Mouse (Mus musculus) bone marrow macrophage, adult 2 months (primary cell): Measurements from ENCODE around the gene Hnrnpa1. TPM values are rescaled to one million over a fixed set of nuclear protein-coding genes. Genes with fewer than 3 reads are reported as not detected.

Experiments used
- H3K27ac ChIP-seq: 2 replicates; pipeline ENCODE4 v1.5.1; 2012; ENCODE audit warnings: low read depth, low read length; ENCODE audit not compliant: insufficient read depth
- H3K4me1 ChIP-seq: 2 replicates; pipeline ENCODE4 v1.6.1; 2012; ENCODE audit warnings: low read length; ENCODE audit not compliant: control insufficient read depth, insufficient read depth
- H3K4me3 ChIP-seq: 2 replicates; pipeline ENCODE4 v1.5.1; 2012; ENCODE audit warnings: mild to moderate bottlenecking, low read length, moderate library complexity; ENCODE audit not compliant: insufficient read depth
- CTCF ChIP-seq: IDR thresholded peaks from 2 replicates; pipeline ENCODE4 v1.5.1; 2012; ENCODE audit warnings: low read depth, mild to moderate bottlenecking, low read length, moderate library complexity
- POLR2A ChIP-seq: IDR thresholded peaks from 2 replicates; pipeline ENCODE4 v1.6.1; 2012; ENCODE audit warnings: mild to moderate bottlenecking, low read depth, low read length, borderline replicate concordance
- polyA plus RNA-seq: library from polyadenylated mRNA; stranded (reverse); fragments of >200 nt; gene quantifications from 2 replicates; pipeline ENCODE4 v1.2.4, GENCODE M21; 2012; ENCODE audit not compliant: missing spikeins, insufficient read depth, insufficient read length

Gene Hnrnpa1
- polyA plus RNA-seq = 154 and 160 TPM in 2 replicates

DNA sequence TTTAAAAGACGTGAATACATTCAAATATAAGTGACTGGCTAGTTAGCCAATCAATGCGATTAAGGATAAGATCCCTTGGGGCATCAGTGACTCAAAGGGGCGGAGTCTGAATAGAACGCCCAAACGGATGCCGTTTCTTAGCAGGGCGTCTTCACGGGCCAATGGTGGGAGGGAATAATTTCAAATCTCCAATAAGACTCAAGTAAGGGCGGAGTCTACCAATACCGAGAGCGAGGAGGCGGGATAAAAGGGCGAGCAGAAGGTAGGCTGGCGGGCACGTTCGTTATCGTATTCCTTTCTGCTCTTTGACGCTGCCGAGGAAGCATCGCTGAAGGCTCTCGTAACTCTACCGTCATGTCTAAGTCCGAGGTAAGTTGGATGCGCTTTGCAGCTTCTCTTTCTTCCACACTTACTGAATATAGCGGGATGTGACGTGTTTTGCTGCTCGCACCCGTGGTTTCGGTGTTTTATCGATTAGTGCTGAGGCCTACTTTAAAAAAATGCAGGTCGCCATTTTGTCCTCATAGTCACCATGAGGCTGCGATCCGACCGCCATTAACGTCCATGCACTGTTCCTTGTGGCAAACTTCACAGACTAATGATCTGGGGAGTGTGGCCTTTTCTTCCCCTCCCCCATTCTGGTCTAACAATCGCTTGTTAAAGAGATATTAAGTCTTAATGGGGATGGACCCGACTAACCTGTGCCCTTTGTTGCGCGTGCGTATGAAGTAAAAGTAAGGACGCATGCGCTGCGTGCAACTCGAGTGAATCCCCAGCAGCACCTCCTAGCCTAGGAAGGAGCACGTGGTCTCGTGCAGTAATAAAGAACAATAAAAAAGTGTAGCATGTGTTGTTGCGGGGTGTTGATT lies at the start of gene Hnrnpa1:
Gene Hnrnpa1, plus strand, starts transcription at position 273 of the 869 bp plus-strand sequence.
- H3K4me3 ChIP-seq = peak within 1 kb of the TSS; percentile 83
- H3K4me1 ChIP-seq = peaks cover 13% of the 10 kb centered on the region
- peak within 1 kb of the TSS; percentile 90 for H3K27ac ChIP-seq
- TF ChIP-seq CTCF (no peak), POLR2A (no peak)

DNA sequence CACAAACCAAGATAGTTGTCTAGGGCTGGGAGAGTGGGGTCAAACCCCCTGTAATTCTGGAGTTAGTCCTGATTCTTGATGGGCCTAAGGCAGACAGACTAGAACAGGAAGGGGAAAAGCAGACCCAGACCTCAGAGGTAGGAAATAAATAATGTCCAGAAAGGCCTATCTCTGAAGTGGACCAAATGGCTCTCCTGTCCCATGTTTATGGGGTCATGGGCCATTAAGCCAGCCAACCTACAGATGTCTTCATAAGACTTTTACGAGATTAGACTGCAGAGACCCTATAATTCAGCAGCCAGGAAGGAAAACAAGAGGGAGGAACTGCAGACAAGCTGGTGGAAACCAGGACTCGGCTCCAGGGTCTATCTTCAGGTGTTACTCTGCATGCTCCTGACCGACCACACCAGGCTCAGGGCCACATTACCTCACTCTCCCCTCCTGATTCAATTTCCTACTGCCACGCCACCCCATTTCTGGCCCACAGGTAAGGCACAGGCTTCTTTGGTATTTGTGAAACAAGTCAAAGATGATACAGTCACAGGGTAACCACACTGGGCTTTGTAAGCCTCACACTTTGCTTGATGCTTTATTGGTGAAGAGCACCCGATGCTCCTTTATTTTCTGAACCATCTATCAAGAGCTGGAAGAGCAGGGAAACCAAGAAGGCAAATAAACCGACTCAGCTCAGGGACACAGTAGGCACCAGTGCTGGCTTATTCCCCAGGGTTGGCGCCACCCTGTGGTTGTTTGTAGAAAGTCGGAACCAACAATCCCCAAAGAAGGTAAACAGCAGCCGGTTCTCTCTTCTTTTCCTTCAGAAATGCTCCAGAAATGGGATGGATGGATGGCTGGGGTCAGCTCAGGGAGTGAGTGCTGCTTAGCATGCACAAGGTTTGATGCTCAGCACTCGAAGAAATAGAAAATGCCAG lies 49.4 kb upstream of the Hnrnpa1 start:
- Histone ChIP-seq H3K4me3 (no peak overlapping the region), H3K4me1 (no peaks in the 10 kb centered on the region), H3K27ac (no peak overlapping the region)
- TF ChIP-seq CTCF (peak; percentile 52), POLR2A (no peak)

DNA sequence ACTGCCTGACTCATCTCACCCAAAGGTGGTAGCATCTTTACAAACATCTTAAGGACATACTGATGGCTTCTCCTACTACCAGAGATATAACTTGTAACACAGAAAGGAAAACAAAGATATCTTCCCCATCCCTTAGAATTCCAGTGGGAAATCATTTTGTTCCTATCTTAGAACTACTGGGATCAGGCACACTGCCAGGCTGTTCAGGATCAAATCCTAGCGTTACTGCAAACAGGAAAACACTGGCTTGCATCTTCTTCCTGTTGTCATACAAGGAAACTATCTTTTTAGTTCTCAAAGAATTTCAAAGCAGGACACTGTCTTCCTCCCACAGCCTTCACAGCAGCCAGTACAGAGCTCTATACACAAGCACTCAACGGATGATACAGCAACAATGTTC lies 46.6 kb upstream of the Hnrnpa1 start:
- Histone ChIP-seq H3K27ac (no peak overlapping the region), H3K4me3 (no peak overlapping the region), H3K4me1 (peaks cover 2% of the 10 kb centered on the region)
- no peak for TF ChIP-seq POLR2A
- TF ChIP-seq CTCF = no peak

DNA sequence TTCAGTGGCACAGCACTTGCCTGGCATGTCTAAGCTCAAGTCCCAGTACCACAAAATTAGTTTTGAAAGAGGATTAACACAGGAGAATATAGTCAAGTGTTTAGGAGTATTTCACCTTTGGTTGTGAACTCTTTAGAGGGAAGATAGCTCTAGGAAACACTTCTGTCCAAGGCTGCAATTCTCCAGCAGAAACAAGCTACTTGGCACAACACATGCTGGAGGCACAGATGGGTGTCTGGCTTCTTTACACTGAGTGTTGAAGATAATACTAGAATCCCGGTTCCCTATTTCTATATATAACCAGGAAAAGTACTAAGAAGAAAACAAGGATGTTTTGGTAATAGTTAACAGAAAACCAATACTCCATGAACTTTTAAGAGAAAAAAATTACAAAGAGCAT lies 43.4 kb upstream of the Hnrnpa1 start:
- Histone ChIP-seq H3K27ac (no peak overlapping the region), H3K4me3 (no peak overlapping the region), H3K4me1 (peaks cover 2% of the 10 kb centered on the region)
- no peak for TF ChIP-seq POLR2A
- TF ChIP-seq CTCF = no peak

DNA sequence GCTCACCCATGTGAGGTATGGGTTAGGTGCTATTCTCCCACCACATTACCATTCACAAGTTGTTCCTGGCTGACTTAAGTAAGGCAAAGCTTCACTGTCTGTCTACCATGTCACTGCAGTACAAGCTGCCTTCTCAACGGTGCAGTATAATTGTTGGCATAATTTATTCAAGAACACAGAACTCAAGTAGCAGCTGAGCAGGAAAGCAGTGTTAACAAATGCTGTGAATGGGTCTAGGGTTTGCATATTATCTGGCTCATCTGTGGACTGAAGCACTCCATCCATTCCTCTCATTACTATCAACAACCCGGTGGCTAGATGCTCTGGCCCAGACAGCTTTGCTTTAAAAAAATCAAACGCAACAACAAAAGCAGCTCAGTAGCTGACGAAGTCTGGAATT lies 42.4 kb upstream of the Hnrnpa1 start:
- no peak overlapping the region for H3K27ac ChIP-seq
- H3K4me1 ChIP-seq = peaks cover 2% of the 10 kb centered on the region
- H3K4me3 ChIP-seq = no peak overlapping the region
- TF ChIP-seq CTCF = no peak
- TF ChIP-seq POLR2A = no peak

DNA sequence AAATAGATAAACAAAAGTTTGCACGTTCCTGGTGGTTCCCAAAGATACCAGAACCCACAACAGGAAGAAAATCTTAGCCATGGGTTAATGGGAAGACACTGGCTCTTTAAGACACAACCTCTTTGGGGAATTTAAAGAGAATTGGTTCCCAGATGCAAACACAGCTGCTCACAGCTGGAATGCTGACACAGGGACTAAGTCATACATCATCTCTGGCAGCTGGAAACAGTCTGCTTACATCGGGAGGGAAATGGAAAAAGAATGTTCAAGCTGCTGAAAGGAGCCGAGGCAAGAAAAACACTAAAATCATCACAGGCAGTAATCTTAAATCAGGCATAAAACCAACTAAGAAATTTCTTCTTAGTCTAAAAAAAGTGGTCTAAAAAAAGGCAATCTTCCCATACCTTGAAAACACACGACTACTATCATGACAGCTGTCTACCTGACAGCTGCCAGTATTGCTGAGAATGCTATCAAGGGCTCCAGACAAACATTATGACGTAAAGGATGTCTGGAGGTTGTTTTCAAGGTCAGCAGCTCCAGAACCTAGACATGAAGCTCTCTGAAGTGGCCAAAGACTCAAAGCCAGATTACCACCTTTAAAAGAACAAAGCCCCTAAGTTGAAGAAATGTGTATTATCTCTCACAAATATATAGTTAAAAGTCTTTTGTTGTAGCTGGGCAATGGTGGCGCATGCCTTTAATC lies 38.0 kb upstream of the Hnrnpa1 start:
- TF ChIP-seq CTCF (no peak), POLR2A (no peak)
- H3K27ac ChIP-seq = no peak overlapping the region
- no peaks in the 10 kb centered on the region; the same call in 1 of the 2 replicates for H3K4me1 ChIP-seq
- H3K4me3 ChIP-seq = no peak overlapping the region

DNA sequence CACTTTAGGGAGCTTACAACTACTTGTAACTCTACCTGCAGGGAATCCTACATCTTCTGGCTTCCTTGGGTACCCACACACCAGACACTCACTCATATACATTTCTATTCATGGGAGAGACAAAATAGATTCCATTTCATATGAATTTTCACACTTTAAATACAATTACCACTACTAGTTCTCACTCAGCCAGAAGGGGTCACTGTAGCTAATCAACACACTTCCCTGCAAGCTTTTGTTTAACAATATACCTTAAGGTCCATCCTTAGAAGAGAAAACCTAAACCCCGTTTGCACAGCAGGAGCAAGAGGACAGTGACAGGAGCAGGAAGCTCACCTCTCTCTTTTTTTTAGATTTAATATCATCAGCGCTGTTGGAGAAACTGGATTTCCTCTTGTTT lies 35.1 kb upstream of the Hnrnpa1 start:
- H3K4me1 ChIP-seq = no peaks in the 10 kb centered on the region

DNA sequence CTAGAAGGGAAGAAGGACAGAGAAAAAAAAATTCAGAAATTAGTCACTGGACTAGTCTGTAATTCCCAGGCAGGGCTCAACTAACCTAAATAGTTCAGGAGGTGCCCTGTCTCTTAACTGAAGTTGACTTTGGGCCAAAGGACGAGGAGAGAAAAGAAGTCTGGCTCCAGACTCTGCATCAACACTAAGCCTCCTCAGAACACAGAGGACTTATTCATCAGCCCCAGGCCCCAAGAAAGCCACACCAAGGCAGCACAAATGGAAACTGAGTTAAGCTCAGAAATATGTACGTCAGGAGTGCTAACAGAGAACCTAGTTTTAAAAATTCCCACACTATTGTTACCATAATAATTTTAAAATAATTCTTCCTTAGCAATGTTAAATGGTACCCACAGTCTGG lies 26.1 kb upstream of the Hnrnpa1 start:
- Histone ChIP-seq H3K4me3 (no peak overlapping the region), H3K4me1 (0 out of 2 replicates have a peak, but pooled peaks cover 2% of the 10 kb centered on the region), H3K27ac (no peak overlapping the region)
- TF ChIP-seq CTCF (no peak), POLR2A (no peak)

More for the DNA sequence above, 35.1 kb upstream of the Hnrnpa1 start:
- no peak overlapping the region for H3K27ac ChIP-seq
- no peak overlapping the region for H3K4me3 ChIP-seq
- no peak for TF ChIP-seq POLR2A
- TF ChIP-seq CTCF = no peak

DNA sequence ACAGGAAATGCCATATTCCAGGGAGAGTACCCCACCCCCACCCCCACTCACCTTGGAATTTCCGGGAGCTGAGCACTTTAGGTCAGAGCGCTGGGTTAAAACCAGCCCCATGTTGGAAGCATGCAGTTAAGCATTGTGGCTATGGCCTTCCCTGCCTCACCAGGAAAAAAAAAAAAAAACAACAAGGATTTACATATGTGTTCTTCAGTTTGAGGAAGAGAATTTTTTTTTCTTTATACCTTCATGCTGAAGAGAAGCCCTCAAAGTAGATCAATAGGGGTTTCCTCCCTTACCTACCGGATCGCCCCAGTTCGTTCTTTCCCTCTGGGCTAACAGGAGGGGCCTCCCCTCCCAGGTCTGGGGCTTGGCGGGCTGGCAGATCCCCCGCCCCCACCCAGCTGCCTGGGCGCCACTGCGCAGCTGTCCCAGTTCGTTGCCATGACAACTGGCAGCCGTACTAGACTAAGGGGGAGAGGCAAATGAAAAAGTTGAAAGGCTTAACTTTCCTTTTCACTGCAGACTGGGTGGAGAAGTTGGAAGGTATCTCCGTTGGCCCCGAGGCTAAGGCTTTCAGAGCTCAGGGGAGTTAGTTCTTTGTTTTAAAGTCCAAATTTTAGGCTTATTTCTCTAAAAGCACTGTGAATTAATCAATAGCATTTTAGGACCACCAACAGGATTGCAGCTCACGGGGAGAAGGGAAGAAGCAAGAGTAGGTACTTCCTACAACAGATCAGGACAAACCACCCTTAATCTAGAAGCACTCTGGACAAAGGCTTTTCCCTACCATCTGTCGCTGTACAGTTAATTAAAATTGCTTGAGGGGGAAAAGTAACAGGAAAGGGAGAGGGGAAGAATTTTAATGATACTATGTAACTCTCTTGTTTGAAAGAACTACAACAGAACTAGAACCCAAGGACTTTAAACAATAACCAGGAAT lies 25.0 kb upstream of the Hnrnpa1 start:
- Histone ChIP-seq H3K4me3 (no peak overlapping the region), H3K4me1 (0 out of 2 replicates have a peak, but pooled peaks cover 2% of the 10 kb centered on the region), H3K27ac (no peak overlapping the region)
- TF ChIP-seq POLR2A (no peak), CTCF (no peak)
